Mouse (Mus musculus) gonadal fat pad, adult 2 months (tissue): ENCODE data around the gene Cfd. TPM values are rescaled to one million over a fixed set of nuclear protein-coding genes. Genes with fewer than 3 reads are reported as not detected.
"Not testable (repeated sequence)": the region's sequence is repeated elsewhere in the genome, so short reads cannot be mapped to it uniquely, and the experiment has no call there.

Experiments
- DNase-seq: peaks from one replicate; pipeline ENCODE4 v3.0.0-alpha.2; 2012; ENCODE audit warnings: low read depth
- polyA plus RNA-seq: library from polyadenylated mRNA; depleted of rRNA; stranded (reverse); fragments of >200 nt; gene quantifications from 2 replicates; pipeline ENCODE4 v1.2.3, GENCODE M21; 2012

Gene Cfd
- polyA plus RNA-seq, 1 experiment, result 6,877 TPM

DNA sequence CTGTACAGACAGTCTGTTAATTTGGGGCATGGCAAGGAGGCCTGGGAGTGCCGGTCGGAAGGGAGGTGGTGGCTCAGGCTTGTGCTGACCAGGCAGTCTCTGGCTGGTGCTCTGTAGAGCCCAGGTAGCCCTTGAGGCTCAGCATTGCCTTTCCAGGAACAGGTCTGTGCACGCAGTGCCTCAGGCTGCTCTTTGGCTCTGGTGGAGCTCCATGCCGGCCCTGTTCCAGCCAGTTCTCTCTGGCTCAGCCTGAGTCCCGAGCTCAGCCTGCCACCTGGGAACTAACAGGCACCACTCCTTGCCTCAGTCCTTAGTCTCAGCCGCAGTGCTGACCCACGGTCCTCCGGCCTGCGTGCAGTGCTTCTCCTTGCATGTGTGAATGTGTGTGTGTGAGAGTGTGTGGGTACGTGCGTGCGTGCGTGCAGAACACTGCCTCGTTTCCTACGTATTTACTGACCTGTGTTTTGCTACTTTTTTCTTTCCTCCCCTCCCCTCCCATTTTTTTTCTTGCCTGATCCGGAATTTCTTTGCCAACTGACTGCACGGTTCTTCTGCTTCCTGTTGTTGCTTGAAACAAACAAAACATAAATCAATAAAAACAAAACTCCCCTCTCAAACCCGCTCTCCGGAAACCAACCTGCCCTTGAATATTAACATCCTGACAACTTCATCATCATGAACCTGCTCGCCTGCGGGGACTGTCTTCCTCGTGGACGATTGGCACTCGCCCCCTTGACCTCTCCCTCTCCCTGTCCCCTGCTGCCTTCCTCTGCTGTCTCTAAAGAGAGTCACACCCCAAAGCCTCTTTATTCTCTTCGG, 29.2 kb upstream of the Cfd start:
- DNase-seq, result peak; percentile 82

GRCm38 (mm10) chr10:79862049-79862788, 28.4 kb upstream of the Cfd start:
- DNase-seq, result no peak

- DNase-seq, result no peak
Observed at GRCm38 (mm10) chr10:79862925-79863324, 27.7 kb upstream of the Cfd start.

GRCm38 (mm10) chr10:79864351-79865188, 26.1 kb upstream of the Cfd start:
- no peak for DNase-seq

DNA sequence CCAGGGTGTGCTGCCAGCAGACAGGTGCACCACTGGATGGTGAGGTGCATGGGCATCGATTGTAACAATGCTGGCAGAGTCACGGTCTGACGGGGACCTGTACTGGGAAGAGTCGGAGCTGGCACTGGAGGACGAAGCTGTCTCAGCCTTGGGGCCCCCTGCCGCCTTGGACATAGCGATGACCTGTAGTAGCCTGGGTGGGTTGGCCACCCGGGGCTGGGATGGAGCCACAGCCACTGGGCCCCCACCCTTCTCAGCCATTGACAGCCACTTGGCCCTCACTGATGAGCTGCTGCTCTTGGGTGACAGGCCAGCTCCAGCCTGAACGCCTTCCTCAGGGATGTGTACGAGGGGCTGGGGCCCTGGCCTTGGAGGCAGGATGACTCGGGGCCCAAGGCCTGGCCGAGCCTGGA, 25.5 kb upstream of the Cfd start:
- no peak for DNase-seq

DNA sequence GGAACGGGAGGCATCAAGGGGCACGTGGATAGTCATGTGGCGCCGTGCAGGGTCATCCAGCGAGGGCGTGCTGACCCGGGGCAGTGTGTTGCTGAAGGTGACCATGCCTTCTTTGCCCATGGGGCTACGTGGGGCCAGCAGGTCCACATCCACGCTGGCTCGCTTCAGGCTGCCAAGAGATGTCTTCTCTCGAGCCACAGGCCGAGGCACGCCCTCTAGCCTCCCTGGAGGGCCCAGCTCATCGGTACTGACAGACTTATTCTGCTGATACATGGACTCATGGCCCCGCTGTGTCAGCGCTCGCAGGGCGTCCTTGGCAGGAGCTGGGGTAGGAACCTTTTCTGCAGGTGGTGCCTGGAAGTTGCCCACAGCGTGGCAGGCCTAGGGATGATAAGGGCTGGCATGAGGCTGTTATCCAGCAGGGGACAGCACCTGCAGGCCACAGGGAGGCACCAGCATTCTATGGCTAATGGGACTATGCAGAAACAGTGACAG, 24.8 kb upstream of the Cfd start:
- no peak for DNase-seq

- no peak for DNase-seq
Observed at GRCm38 (mm10) chr10:79866601-79867000, 24.1 kb upstream of the Cfd start.

DNA sequence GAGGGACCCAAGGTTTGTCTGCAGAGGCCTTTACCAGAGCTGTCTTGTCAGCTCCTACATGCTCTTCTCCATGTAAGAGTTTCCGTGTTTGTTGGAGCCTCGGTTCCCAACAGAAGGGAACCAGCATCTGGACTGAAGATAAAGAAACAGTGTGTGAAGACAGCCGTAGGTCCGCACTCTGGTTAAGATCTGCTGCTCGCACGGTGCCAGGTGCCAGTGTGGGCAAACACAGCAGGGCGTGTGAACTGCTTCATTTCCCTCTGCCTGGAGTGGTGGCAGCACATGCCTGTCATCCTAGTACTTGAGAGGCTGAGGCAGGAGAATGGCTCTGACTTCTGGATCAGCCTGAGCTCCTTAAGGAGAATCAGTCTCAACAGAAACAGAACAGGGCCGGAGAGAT, 18.8 kb upstream of the Cfd start:
- no peak for DNase-seq

DNA sequence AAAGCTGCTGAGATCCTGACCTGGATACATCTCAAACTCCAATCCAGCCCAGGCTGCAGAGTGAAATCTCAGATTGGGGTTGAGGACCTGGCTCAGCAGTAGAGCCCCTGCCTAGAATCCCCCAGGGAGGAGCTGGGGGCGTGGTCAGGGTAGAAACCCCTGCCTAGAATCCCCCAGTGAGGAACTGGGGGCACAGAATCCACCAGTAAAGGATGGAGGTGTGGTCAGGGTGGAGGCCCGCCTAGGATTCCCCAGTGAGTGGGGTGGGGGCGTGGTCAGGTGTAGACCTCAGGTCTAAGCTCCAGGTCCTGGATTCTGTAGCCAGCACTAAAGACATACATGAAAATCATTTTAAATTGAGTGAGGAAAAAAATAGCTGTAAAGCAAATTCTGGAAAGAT, 17.8 kb upstream of the Cfd start:
- no peak for DNase-seq

GRCm38 (mm10) chr10:79873313-79873712, 17.3 kb upstream of the Cfd start:
- DNase-seq, result no peak

DNA sequence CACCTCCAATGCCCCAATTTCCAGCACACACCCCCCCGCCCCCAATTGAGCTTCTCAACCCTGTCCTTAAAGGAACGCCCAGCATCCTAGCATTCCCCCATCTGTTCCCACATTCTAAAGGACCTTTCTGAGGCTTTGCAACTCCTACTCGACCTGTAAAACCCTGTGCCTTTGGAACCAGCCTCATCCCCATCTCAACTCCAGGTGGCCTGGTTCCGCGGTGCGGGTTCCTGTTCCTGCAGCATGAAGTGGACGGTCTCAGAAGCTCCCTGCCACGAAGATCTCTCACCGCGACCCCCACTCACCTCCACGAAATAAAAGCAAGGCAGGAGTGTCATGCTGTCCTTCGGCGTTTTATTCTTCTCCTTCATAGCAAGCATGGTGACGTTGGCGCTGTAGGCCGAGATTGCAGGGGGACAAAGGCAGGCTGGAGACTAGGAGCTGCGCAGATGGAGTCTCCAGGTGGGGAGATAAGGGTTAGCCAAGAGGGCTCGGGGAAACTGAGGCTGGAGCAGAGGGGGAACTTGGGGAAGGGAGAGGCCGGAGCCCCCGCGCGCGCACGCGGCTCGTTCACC, 16.9 kb upstream of the Cfd start:
- no peak for DNase-seq

DNA sequence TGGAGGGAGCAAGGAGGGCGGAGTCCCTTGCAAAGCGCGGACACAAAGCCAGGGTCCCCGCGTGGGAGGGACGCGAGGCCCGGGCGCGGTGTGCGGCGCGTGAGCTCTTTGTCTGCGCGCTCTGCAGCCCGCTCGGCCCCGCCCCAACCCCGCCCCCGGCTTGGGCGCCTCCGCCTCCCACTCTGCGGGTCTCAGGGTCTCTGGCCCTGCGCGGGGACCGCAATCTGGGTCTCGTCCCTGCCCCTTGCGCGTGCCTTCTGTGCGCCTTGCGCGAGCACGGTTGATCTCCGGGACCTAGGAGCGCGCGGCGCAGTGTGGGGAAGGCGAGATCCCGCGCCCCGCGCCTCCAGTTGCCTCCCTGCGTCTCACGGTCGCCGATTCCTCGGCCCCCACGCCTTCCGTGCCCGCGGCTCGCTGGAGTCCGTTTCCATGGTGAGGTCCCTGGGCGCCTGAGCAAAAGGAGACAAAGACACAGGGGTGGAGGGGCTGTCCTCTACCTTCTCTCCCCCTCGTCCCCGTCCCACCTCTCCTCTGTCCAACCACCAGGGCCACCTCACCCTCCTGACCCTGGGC, 16.3 kb upstream of the Cfd start, which contains the start of the genes Prtn3 and Plppr3:
Gene Prtn3, plus strand, starts transcription at position 187 of the 573 bp plus-strand sequence.
Gene Plppr3, minus strand, starts transcription at position 345 of the 573 bp plus-strand sequence.
- DNase-seq, result no peak

DNA sequence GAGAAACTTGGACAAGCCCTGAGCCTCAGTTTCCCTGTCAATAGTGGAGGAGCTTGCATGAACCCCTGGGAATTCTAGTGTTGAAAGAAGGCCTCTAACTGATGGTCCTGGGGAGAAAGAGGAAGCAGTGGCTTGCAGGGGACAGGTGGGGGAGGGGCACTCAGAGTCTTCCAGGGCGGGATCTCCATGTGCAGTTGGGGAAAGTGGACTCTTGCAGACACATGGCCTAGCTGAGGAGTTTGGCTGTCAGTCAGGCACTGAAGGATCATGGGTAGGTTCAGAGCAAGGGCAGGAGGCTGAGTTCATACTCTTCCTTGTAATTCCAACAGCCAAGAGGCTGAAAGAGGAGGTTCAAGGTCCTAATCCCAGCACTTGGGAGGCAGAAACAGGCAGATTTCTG, 13.5 kb upstream of the Cfd start:
- DNase-seq, result no peak

GRCm38 (mm10) chr10:79877757-79878156, 12.9 kb upstream of the Cfd start:
- no peak for DNase-seq

DNA sequence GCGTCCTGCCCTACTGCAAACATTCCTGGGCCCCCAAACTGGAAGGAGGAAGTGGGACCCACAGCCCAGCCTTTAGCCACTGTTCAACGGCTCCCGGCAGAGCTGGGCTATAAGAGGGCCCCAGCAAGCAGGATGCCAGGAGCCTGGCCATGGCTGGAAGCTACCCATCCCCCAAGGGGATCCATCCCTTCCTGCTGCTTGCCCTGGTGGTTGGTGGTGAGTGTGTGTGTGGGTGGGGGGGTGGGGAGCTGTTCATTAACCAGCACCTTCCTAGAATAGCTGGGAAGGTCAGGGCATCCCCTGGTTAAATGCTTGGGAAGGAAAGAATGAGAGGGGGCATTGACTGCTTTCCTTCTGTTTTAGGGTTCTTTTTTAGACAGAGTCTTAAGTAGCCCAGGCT, 11.1 kb upstream of the Cfd start:
- no peak for DNase-seq

GRCm38 (mm10) chr10:79880721-79881120, 9.9 kb upstream of the Cfd start:
- no peak for DNase-seq

DNA sequence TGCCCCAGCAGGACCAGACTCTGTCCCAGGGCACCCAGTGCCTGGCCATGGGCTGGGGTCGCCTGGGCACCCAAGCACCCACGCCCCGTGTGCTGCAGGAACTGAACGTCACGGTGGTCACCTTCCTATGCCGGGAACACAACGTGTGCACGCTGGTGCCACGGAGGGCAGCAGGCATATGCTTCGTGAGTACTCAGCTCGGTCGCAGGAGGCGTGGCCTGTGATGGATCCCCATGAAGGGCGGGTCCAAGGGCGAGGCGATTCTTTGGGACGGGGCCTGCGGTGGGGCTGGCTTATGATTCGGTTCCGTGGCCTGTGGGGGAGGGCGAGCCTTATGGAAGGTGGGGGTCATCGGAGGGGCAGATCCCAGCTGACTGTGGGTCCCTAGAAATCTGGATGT, 8.7 kb upstream of the Cfd start:
- DNase-seq, result no peak

DNA sequence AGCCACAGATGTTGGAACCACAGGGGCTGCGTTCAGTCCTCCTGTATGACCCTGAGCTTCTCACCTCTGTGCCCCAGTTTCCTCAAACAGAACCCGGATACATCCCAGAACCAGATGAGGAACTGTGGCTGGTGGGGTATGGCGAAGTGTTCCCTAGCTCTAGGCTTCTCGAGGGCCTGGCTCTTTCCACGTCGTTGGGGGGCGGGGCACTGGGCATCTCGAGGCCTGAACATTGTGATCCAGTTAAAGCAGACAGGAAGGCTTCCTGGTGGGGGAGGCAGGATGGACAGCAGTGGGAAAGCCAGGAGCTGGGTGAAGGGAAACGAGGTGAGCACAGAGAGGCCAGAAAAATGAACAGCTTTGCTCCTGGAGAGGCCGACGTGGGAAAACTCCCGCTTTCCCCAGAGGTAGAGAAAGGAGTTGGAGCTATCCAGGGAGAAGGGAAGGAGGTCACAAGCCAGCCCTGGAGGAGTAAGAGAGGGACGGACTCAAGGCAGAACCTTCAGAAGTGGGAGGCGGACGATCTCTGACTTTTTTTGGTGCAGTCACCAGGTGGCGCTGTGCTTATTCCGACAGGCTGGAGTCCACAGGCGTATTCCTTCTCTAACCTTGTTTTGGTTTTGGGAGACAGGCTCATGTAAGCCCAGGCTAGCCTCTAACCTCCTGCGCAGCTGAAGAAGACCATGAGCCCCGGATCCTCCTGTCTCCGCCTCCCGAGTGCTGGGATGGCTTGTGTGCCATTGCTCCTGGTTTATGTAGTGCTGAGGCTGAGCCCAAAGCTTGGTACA, 7.2 kb upstream of the Cfd start:
- no peak for DNase-seq

GRCm38 (mm10) chr10:79884446-79884845, 6.2 kb upstream of the Cfd start:
- no peak for DNase-seq

- DNase-seq, result not testable (repeated sequence)
Observed at GRCm38 (mm10) chr10:79884938-79885337, 5.7 kb upstream of the Cfd start.
